Mouse (Mus musculus) C2C12 (cell line): Measurements from ENCODE around the gene Sfxn4.

Experiments used
- CEBPB ChIP-seq: IDR thresholded peaks from one replicate; pipeline ENCODE4 v1.6.1; 2011; ENCODE audit warnings: low read depth, mild to moderate bottlenecking, control low read depth, moderate library complexity
- CTCF ChIP-seq: IDR thresholded peaks from one replicate; pipeline ENCODE4 v1.5.1; 2011; ENCODE audit not compliant: control insufficient read depth, insufficient read depth, insufficient read length
- FOSL1 ChIP-seq: IDR thresholded peaks from one replicate; pipeline ENCODE4 v1.8.0; 2011; ENCODE audit warnings: mild to moderate bottlenecking, low read length; ENCODE audit not compliant: poor library complexity, insufficient read depth, severe bottlenecking
- MAX ChIP-seq: IDR thresholded peaks from one replicate; pipeline ENCODE4 v1.6.1; 2011; ENCODE audit warnings: mild to moderate bottlenecking, control low read depth
- MYOD1 ChIP-seq: IDR thresholded peaks from one replicate; pipeline ENCODE4 v1.6.1; 2011; ENCODE audit warnings: low read depth; ENCODE audit not compliant: control insufficient read depth, insufficient read length
- MYOG ChIP-seq: IDR thresholded peaks from one replicate; pipeline ENCODE4 v1.6.1; 2011; ENCODE audit not compliant: control insufficient read depth, insufficient read length; ENCODE audit errors: extremely low read depth
- USF1 ChIP-seq: IDR thresholded peaks from one replicate; pipeline ENCODE4 v1.6.1; 2011; ENCODE audit warnings: low read depth, mild to moderate bottlenecking, control low read depth, moderate library complexity

GRCm38 (mm10) chr19:60910304-60910703 lies 49.0 kb upstream of the Sfxn4 start:
- TF ChIP-seq CTCF (no peak), MAX (no peak), MYOD1 (no peak), USF1 (no peak), MYOG (no peak), CEBPB (no peak), FOSL1 (no peak)
